Mouse (Mus musculus): ENCODE measurements around the gene Rad23a.
"Not testable (repeated sequence)": the region's sequence is repeated elsewhere in the genome, so short reads cannot be mapped to it uniquely, and the experiment has no call there.

The Rad23a gene

GRCm38 (mm10) chr8:84839875-84840247, 604 bp downstream of the Rad23a start:
- no peak for DNase-seq (ENCODE audit: low spot score in 2 of 2)

- DNase-seq (ENCODE audit: low spot score in 2 of 2) = no peak
Measured at GRCm38 (mm10) chr8:84839411-84839810, 1.1 kb downstream of the Rad23a start.

GRCm38 (mm10) chr8:84838513-84838912, 2.0 kb downstream of the Rad23a start:
- no peak for DNase-seq (ENCODE audit: low spot score in 2 of 2)

GRCm38 (mm10) chr8:84837912-84838470, 2.5 kb downstream of the Rad23a start:
- DNase-seq (ENCODE audit: low spot score in 2 of 2) = no peak

GRCm38 (mm10) chr8:84837149-84837911, 3.1 kb downstream of the Rad23a start:
- DNase-seq (ENCODE audit: low spot score in 2 of 2) = no peak

GRCm38 (mm10) chr8:84834866-84835855, 5.3 kb downstream of the Rad23a start:
- DNase-seq (ENCODE audit: low spot score in 2 of 2) = no peak

- DNase-seq (ENCODE audit: low spot score in 2 of 2) = no peak
Measured at GRCm38 (mm10) chr8:84834002-84834865, 6.2 kb downstream of the Rad23a start.

GRCm38 (mm10) chr8:84832759-84833742, 7.4 kb downstream of the Rad23a start:
- no peak for DNase-seq (ENCODE audit: low spot score in 2 of 2)

GRCm38 (mm10) chr8:84832034-84832717, 8.3 kb downstream of the Rad23a start:
- peak; percentile 64 to 67 for DNase-seq (ENCODE audit: low spot score in 2 of 2)

- no peak for DNase-seq (ENCODE audit: low spot score in 2 of 2)
Measured at GRCm38 (mm10) chr8:84831490-84831889, 9.0 kb downstream of the Rad23a start, which contains the start of gene Gadd45gip1. Gadd45gip1 (plus strand) TSS chr8:84831522.

- DNase-seq (ENCODE audit: low spot score in 2 of 2) = not testable (repeated sequence)
Measured at GRCm38 (mm10) chr8:84826518-84826917, 13.9 kb downstream of the Rad23a start.

- DNase-seq (ENCODE audit: low spot score in 2 of 2) = no peak
Measured at GRCm38 (mm10) chr8:84825636-84826035, 14.8 kb downstream of the Rad23a start.

- DNase-seq (ENCODE audit: low spot score in 2 of 2) = peak in 1 of 2 experiments; percentile 54
Measured at GRCm38 (mm10) chr8:84823653-84824052, 16.8 kb downstream of the Rad23a start.

GRCm38 (mm10) chr8:84822723-84823122, 17.7 kb downstream of the Rad23a start, which contains the start of gene Dand5:
Dand5 (minus strand) TSS chr8:84822823.
- no peak for DNase-seq (ENCODE audit: low spot score in 2 of 2)

GRCm38 (mm10) chr8:84816117-84816516, 24.3 kb downstream of the Rad23a start:
- DNase-seq (ENCODE audit: low spot score in 2 of 2) = no peak

- DNase-seq (ENCODE audit: low spot score in 2 of 2) = peak; percentile 97 to 99
Measured at GRCm38 (mm10) chr8:84815547-84815946, 24.9 kb downstream of the Rad23a start.

- no peak for DNase-seq (ENCODE audit: low spot score in 2 of 2)
Measured at GRCm38 (mm10) chr8:84814555-84815441, 25.7 kb downstream of the Rad23a start.

- no peak for DNase-seq (ENCODE audit: low spot score in 2 of 2)
Measured at GRCm38 (mm10) chr8:84814240-84814554, 26.3 kb downstream of the Rad23a start.
